Mouse (Mus musculus) left cerebral cortex, postnatal 14 days (tissue): ENCODE measurements at regions not wholly inside any gene's neighbourhood (a gene's known extent, or its start where the extent isn't known, plus 50 kb on each side); places are given as distances from the start of the nearest gene placed in this dataset.

Source experiments
- DNase-seq, 2 experiments: peaks; one replicate each; pipeline ENCODE4 v3.0.0; 2021 to 2022; ENCODE audit warnings: low spot score in 2 of 2, mixed read lengths in 1 of 2
- intact Hi-C: fragments of 180-260 bp; cut with DNase I; formaldehyde crosslinking; loops from one replicate; pipeline ENCODE4 v1.15.1; 2025

GRCm38 (mm10) chr1:92733732-92734131, 85.1 kb upstream of the Otos start:
- intact Hi-C loops: no loop called here
- peak in 1 of 2 experiments; percentile 30 for DNase-seq

GRCm38 (mm10) chr1:92731353-92732282, 83.0 kb upstream of the Otos start:
- DNase-seq: no peak
- intact Hi-C loops: no loop called here

- intact Hi-C loops: no loop called here
- DNase-seq: peak in 1 of 2 experiments; percentile 31
These were observed 81.9 kb upstream of the Otos start for GRCm38 (mm10) chr1:92730576-92730975.

- DNase-seq: peak in 1 of 2 experiments; percentile 45
- intact Hi-C loops: no loop called here
These were observed 79.3 kb upstream of the Otos start for GRCm38 (mm10) chr1:92727961-92728360.

- intact Hi-C loops: no loop called here
- no peak for DNase-seq
These were observed 78.7 kb upstream of the Otos start for GRCm38 (mm10) chr1:92727371-92727770.

- intact Hi-C loops: no loop called here
- peak in 1 of 2 experiments; percentile 50 for DNase-seq
These were observed 77.7 kb upstream of the Otos start for GRCm38 (mm10) chr1:92726341-92726740.

GRCm38 (mm10) chr1:92724135-92724534, 75.5 kb upstream of the Otos start:
- intact Hi-C loops: no loop called here
- DNase-seq: no peak

- DNase-seq: no peak
- intact Hi-C loops: no loop called here
These were observed 71.9 kb upstream of the Otos start for GRCm38 (mm10) chr1:92720567-92720966.

- intact Hi-C loops: no loop called here
- no peak for DNase-seq
These were observed 71.2 kb upstream of the Otos start for GRCm38 (mm10) chr1:92719864-92720263.

- intact Hi-C loops: no loop called here
- no peak for DNase-seq
These were observed 69.5 kb upstream of the Otos start for GRCm38 (mm10) chr1:92718108-92718507.

GRCm38 (mm10) chr1:92714725-92715324, 66.2 kb upstream of the Otos start:
- intact Hi-C loops: no loop called here
- no peak for DNase-seq

- intact Hi-C loops: no loop called here
- DNase-seq: peak; percentile 46 to 70
These were observed 63.7 kb upstream of the Otos start for GRCm38 (mm10) chr1:92712366-92712765.

- intact Hi-C loops: no loop called here
- no peak for DNase-seq
These were observed 61.7 kb upstream of the Otos start for GRCm38 (mm10) chr1:92710321-92710839.

- no peak for DNase-seq
- intact Hi-C loops: no loop called here
These were observed 60.7 kb upstream of the Otos start for GRCm38 (mm10) chr1:92709190-92709850.

GRCm38 (mm10) chr1:92707917-92708897, 59.6 kb upstream of the Otos start:
- peak in 1 of 2 experiments; percentile 52 for DNase-seq
- intact Hi-C loops: no loop called here

- no peak for DNase-seq
- intact Hi-C loops: no loop called here
These were observed 58.8 kb upstream of the Otos start for GRCm38 (mm10) chr1:92707441-92707840.

- intact Hi-C loops: no loop called here
These were observed 55.3 kb upstream of the Otos start for GRCm38 (mm10) chr1:92703903-92704302.

GRCm38 (mm10) chr1:92703270-92703669, 54.6 kb upstream of the Otos start:
- intact Hi-C loops: no loop called here
- DNase-seq: no peak

More at GRCm38 (mm10) chr1:92703903-92704302, 55.3 kb upstream of the Otos start:
- no peak for DNase-seq

GRCm38 (mm10) chr1:92700107-92700506, 51.5 kb upstream of the Otos start:
- intact Hi-C loops: no loop called here

More at GRCm38 (mm10) chr1:92700107-92700506, 51.5 kb upstream of the Otos start:
- no peak for DNase-seq
